Mouse (Mus musculus): Measurements from ENCODE around the gene Arhgef7. TPM values are rescaled to one million over a fixed set of nuclear protein-coding genes. Genes with fewer than 3 reads are reported as not detected.

The Arhgef7 gene
- total RNA-seq, 2 experiments from 2014 or later, result 112 to 145 TPM

DNA sequence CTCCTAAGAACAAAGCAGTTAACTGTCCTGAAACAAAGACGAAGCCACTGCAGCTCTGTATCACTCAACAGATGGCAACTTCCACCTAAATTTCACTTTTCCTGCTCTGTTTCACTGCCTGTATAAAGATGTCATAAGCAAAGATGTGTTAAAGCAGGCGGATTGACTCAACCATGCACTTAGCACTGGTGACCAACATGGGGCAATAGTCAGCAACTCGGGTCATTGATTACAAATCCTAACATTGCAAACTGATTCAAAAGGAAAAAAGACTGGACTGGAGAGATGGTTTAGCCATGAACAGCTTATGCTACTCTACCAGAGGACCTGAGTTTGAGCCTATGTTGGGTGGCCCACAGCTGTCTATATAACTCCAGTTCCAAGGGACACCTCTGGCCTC, 18.0 kb upstream of the Arhgef7 start:
- intact Hi-C loops (cut with DNase I), result no loop called here
- DNase-seq (ENCODE audit: low spot score in 2 of 2), result no peak

DNA sequence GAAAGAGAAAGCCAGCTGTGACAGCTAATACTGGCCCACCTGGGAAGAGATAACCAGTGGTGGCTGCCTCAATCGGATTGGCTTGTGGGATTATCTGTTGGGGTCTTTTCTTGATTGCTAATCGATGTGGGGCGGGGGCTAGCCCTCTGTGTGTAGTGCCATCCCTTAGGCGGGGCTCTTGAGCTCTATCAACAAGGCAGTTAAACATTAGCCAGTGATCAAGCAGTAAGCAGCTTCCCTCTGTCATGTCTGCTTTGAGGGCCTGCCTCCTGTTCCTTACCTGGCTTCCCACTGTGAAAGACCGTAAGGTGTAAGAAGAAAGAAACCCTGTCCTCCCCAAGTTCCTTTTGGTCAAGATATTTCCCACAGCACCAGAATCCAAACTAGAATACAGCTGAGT, 17.1 kb upstream of the Arhgef7 start:
- no peak for DNase-seq (ENCODE audit: low spot score in 2 of 2)
- intact Hi-C loops (cut with DNase I), result no loop called here

DNA sequence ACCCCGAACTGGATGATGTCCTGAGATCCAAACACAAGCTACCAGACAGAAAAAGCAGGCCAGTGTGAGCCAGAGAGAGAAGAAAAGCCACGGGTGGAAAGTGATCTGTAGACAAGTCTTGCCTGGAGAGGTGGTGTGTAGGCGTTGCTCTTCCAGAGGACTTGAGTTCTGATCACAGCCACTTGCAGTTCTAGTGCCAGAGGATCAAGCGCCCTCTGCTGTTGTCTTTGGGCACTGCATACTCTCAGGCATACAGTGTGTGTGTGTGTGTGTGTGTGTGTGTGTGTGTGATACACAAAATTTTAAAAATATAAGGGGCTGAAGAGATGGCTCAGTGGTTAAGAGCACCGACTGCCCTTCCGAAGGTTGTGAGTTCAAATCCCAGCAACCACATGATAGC, 15.3 kb upstream of the Arhgef7 start:
- intact Hi-C loops (cut with DNase I), result no loop called here
- DNase-seq (ENCODE audit: low spot score in 2 of 2), result no peak

DNA sequence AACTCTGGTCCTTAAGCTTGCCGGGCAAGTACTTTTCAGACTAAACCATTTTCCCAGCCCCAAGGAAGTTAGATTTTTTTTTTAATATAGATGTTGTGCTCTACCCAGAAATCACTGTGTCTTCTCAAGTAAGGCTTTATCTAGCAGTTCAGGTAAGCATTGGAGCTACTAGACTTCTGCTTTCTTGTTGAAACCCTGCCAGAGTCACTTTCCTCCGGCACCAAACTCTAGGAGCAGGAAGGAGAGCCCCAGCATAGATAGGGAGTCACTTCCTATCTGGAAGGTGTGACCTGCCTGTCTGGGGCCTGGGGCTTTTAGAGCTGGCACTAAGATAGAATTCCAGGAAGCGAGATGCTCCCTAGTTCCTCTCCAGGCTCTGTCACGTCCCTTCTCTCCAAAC, 10.3 kb upstream of the Arhgef7 start:
- no peak for DNase-seq (ENCODE audit: low spot score in 2 of 2)
- intact Hi-C loops (cut with DNase I), result no loop called here

DNA sequence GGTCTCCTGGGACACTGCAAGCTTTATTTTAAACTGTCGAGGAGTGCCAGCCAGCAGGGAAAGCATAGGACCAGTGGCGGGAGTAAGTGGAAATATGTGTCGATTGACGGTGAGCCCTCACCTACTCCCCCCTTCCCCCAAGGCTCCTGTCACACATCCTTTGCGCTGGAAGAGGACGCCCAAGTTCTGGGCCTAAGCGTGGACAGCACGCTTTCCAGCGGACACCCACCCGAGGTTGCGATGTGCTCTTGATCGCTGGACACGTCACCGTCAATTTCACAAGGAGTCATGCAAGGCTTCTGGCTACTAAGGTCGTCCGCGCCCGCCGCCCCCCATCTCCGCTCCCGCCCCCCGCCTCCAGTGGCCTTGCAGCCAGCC, 259 bp upstream of the Arhgef7 start:
- no peak for DNase-seq (ENCODE audit: low spot score in 2 of 2)
- intact Hi-C loops (cut with DNase I), result loop anchor here (5.0 kb wide), 1 partner anchor 170 kb away; the partner anchor contains the start of gene Ing1

DNA sequence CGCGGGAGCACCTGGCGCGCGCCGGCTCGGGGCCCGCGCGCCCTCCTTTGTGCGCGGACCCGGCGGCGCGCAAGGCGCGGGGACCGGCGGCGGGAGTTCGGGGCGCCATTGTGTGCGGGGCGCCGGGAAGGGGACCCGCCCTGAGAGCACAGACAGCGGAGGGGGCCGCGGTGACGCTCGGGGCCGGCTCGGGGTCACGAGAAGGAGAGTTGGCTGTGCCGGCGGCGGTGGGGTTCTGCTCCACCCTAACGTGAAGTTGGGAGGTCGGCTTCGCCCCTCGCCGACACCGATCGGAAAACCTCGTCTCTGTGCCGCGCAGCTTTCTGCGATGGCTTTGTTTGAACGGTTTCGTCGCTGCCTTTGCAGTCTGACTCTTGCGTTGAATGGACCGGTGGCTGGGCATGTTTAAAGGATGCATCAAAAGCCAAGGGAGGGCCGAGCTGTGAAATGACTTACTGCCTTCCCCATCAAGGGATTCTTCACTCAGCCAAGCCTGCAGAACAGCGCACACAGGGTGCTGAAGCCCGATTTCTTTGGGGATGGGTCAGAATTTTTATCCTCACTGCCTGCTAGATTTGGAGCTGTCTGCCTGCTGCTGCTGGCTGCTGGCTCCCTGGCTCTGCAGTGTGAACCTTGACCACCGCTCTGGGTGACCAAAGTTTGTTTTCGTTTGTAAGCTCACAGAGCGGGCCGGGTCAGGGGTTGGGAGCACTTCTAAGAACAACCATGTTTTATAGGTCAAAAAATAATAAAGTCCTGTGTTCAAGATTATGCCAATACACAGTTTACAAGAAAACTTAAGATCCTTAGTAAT, 1.2 kb downstream of the Arhgef7 start:
- intact Hi-C loops (cut with DNase I), result loop anchor here (5.0 kb wide), 1 partner anchor 171 kb away; the partner anchor contains the start of gene Ing1

DNA sequence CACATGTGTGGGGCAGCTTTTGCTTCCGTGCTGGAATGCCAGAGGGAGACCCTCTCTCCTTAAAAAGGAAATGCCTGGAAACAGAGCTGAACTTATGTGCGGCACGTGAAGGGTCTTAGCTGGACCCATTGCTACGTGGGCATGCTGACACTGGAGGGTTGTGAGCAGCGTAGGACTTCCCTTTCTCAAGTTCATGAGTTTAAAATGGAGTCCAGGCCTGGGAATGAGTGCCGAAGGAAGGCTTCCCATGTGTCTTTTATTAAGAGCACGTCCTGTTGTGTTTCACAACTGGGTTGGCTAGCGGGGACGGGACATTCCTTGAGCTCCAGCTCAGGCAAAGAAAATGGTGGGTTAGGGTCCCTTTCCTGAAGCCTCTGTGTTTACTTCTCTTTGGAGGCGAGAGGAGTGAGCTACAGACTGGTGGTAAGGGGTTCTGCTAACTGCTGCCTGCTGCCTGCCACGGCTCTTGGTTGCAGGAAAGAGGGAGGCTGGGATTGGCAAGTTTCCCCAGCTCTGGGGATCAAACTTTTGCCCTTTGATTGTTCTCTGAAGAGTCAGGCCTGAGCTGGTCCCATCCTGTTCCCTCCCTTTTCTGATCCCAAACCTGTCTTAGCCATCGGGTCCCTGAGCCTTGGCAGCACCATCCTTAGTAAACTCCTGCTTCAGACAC, 2.9 kb downstream of the Arhgef7 start:
- intact Hi-C loops (cut with DNase I), result no loop called here
- no peak for DNase-seq (ENCODE audit: low spot score in 2 of 2)

More for the DNA sequence above, 1.2 kb downstream of the Arhgef7 start:
- peak; percentile 47 to 69 for DNase-seq (ENCODE audit: low spot score in 2 of 2)

DNA sequence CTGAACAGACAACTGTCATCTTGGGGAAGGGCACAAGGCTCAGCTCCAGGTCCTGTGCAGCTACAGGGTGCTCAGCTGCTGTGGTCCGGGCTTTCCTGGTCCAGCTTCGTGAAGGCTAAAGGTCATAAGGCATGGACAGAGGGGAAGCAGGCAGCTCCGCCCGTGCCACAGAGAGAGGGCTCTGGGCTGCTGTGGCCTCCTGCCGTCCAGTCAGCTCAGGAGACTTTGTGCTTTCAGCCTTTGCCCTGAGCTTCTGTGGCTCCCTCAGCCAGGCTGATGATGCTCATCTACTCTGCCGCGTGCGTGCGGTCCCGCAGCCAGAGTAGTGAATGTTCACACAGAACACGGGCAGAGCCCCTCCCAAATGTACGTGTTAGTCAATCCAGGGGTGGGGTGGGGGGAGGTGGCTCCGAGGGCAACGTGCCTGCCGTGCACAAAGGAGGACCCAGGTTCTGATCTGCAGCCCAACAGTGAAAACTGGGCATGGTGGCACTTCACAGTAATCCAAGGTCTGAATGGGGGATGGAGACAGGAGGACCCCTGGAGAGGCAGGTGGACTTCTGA, 8.2 kb downstream of the Arhgef7 start:
- no peak for DNase-seq (ENCODE audit: low spot score in 2 of 2)

DNA sequence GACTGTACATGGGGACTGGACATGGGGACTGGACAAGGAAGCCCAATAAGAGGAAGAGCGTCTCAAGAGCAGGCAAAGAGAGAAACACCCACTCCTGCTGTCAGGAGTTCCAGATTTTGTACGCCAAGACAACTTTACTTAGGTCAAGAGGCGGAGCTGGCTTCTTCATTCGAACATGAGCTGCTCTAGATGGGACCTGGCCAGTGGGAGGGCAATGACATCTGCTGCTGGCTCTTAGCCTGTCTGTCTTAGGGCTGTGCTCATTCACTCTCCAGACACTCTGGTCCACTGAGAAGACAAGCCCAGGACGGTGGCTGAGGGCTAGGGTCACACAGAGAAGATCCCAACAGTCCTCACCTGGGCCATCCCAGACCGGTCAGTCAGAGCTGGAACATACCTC, 9.6 kb downstream of the Arhgef7 start:
- no peak for DNase-seq (ENCODE audit: low spot score in 2 of 2)
- intact Hi-C loops (cut with DNase I), result no loop called here

More for the DNA sequence above, 8.2 kb downstream of the Arhgef7 start:
- intact Hi-C loops (cut with DNase I), result no loop called here

DNA sequence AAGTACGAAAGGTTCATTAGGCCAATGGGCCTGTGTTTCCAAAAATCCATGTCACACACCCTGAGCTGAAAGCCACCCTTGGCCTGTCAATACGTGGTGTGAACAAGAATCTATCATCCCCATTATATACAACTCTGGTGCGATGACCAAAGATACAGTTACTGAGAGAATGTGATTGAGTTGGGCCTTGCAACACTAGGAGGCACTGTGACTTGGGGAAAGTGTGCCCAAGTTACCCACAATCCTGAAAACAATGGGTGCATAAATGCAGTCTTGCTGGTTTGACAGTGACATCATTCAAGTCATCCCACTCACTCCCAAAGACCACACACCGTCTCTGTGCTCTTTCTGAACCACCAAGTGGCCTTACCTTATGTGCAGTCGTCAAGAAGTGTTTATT, 11.6 kb downstream of the Arhgef7 start:
- DNase-seq (ENCODE audit: low spot score in 2 of 2), result no peak
- intact Hi-C loops (cut with DNase I), result no loop called here

DNA sequence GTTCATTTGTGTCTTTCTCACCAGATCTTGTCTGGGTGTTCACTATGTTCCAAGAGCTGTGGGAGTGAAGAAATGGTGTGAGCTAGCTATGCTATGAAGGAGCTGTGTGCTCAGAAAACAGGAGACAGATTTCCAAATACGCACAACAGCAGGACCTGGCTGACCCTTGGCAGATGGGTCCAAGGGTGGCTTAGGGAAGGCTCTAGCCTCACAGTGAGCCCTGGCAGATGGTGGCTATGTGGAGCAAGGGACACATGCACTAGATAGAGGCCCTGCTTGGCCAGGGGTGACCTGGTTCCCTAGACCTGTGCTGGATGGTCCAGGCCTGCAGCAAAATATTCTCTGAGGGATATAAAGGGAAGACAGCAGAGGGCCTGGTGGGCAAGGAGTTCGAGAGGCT, 13.3 kb downstream of the Arhgef7 start:
- intact Hi-C loops (cut with DNase I), result no loop called here

DNA sequence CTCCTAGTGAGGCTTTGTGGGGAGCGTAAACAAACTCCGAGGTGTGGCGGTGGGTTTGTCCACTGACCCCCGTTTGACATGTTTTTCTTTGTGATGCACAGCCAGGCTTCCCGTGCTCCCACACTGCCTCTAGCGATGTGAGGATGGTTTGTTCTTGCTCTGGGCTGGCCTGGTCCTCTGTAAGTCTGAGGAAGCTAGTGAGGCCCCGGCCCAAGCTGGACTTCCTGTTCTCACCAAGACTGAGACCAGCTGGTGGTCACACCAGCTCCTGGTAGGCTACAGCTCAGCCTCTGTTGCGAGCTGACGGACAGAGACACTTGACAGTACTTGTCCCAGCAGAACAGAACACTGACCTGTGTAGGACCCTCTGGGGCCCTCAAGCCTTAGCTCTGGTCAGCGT, 16.1 kb downstream of the Arhgef7 start:
- intact Hi-C loops (cut with DNase I), result no loop called here
- DNase-seq (ENCODE audit: low spot score in 2 of 2), result no peak

More for the DNA sequence above, 13.3 kb downstream of the Arhgef7 start:
- DNase-seq (ENCODE audit: low spot score in 2 of 2), result no peak

DNA sequence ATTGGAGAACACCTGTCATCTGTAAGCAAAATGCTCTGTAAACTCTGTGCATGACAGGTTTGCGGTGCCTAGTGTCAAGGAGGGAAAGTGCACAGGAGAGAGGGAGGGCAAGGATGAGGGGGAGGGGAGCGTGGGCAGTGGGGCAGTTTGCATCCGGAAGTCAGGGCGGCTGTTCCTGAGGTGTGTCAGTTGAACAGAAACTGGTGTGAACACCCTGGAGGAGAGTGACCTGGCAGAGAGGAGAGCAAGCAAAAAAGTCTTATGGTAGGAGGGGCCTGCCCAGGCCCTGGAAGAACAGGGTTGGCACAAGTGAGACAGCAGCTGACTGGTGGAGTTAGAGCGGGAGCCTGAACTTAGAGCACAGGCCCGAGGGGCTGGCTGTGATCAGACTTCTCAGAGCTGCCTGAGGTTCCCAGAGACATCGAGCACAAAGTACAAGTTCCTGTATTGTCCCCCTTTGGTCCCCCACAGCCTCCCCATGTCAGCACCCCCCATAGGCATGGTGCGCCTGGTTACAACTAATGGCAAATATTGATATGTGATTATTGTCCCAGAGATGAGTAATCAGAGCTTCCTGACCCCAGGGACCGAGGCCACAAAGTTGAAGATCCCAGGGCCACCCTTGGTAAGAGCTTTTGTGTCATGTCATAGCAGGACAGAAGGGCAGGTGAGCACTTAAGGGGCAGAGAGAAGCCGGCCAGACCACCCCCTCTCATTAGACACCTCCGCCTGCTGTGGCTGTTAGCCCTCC, 19.5 kb downstream of the Arhgef7 start:
- no peak for DNase-seq (ENCODE audit: low spot score in 2 of 2)
- intact Hi-C loops (cut with DNase I), result no loop called here

DNA sequence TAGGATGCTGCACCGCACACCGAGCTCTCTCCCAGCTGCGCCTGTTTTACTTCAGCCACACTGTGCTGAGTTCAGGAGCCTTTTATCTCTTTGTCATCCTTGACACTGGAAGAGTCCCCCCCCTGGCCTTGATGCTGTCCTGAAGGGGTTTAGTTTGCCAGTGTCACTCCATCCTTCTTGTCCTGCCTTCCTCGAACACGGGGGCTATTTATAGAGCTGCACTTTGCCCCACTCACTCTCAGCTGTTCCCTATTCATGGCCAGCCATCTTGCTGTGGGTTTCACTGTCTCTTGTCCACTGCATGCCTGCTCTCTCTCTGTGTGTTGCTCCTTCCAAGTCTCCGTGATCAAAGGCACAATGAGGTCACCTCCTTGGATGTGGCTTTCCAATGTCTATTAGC, 22.0 kb downstream of the Arhgef7 start:
- intact Hi-C loops (cut with DNase I), result no loop called here
- no peak for DNase-seq (ENCODE audit: low spot score in 2 of 2)

DNA sequence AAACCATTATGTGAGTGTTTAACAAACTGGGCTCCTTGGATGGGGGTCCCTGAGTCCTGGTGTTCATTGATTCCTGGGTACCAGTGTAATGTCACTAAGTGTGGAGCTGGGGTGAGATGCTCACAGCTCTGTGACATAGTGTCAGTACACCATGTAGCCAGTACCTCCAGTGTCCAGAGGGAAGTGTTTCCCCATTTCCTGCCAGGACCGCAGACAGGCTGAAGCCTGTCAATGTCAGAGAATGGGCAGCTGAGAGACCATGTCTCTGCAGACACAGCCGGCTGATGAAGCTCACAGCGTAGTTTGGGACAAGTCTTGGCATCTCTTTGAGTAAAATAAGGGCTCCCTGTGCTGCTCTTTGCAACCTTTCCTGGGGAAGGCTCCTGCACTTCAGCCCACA, 24.8 kb downstream of the Arhgef7 start:
- DNase-seq (ENCODE audit: low spot score in 2 of 2), result no peak
- intact Hi-C loops (cut with DNase I), result no loop called here

DNA sequence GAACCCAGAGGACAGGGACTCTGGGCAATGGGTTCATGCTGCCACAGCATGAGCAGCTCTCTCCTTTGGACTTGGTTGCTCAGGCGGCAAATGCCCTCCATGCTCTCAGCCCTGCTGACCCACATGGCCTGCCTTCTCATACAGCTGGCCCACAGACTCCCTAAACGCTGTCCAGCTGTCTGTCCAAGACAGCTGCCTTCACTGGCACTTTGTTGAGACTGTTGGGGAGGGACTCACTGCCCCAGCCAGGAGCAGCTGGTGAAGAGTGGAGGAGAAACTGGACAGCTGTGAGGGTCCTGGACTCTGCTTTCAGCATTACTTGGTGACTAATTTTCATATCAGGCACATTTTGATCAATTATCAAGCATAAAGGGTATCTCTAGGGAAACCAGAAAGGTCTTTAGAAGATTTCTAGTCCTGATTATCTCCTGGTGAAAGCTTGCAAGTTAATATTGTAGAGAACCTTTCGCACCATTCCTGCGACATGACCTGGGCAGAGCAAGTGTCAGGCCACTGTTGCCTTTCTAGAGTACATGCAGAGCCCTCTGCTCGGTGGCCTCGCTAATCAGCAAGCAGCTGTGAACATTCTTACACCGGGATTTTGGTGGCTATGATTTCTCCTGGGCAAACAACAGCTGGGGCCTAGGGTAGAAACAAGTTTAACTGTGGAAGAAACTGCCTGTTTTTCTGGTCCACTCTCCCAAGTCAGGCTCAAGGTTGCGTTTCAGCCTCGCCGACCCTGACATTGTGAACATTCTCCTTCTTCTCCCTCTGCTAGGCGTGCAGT, 25.8 kb downstream of the Arhgef7 start:
- intact Hi-C loops (cut with DNase I), result no loop called here
- DNase-seq (ENCODE audit: low spot score in 2 of 2), result no peak

DNA sequence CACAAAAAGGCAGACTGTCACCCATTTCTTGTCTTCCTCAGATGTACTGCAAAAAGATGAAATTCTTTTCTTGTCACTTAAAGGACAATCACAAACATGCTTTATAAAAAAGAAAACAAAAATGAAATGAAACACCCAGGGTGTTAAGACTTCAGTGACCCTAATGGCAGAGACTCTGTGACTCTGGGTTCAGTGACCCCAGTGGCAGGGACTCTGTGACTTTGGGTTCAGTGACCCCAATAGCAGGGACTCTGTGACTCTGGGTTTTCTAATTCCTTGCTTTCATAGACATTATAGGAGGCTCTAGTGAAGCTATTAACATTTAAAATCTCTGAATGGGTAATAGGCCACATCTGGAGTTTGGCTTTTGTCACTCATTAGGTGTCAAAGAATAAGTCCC, 27.2 kb downstream of the Arhgef7 start:
- intact Hi-C loops (cut with DNase I), result loop anchor here (2.0 to 5.0 kb wide), 3 partner anchors 78 to 188 kb away; no protein-coding TSS in a partner anchor
- no peak for DNase-seq (ENCODE audit: low spot score in 2 of 2)

DNA sequence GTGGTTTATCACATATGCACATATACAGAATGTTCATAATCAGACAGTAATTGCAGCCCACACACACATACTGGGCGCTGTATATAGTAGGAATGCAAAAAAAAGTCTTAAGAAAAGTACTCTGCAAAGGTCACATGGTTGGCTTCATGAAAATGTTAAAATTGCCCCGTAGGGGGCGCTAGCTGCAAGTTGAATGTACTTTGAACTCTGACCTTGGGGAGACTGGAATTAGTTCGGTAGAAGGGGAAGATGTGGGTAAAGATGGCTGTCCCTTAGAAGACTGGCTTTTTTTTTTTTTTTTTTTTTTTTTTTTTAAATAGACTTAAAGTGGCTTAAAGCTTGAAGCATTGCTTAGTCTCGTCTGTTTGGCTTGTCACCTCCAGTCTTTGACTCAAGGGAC, 28.4 kb downstream of the Arhgef7 start:
- intact Hi-C loops (cut with DNase I), result loop anchor here (2.0 to 5.0 kb wide), 3 partner anchors 76 to 186 kb away; no protein-coding TSS in a partner anchor
- peak in 1 of 2 experiments; percentile 54 for DNase-seq (ENCODE audit: low spot score in 2 of 2)
